Mouse (Mus musculus) liver, embryonic 12.5 days (tissue): ENCODE measurements around the gene Adamts3. TPM values are rescaled to one million over a fixed set of nuclear protein-coding genes. Genes with fewer than 3 reads are reported as not detected.

Source experiments
- ATAC-seq: fragments of 200-750 bp; cut with Nextera tagmentation; 2 replicates; pipeline ENCODE4 v1.8.0; 2017; ENCODE audit warnings: moderate number of reproducible peaks, mild to moderate bottlenecking, moderate library complexity
- H3K27ac ChIP-seq: fragments of 300-500 bp; sonication (generic); 2 replicates; pipeline ENCODE4 v1.5.1; 2016; ENCODE audit warnings: mild to moderate bottlenecking
- H3K27me3 ChIP-seq: fragments of 300-500 bp; sonication (generic); replicated peaks from 2 replicates; pipeline ENCODE4 v1.6.1; 2016; ENCODE audit warnings: mild to moderate bottlenecking, moderate library complexity
- H3K36me3 ChIP-seq: fragments of 300-500 bp; sonication (generic); 2 replicates; pipeline ENCODE4 v1.6.1; 2016; ENCODE audit warnings: mild to moderate bottlenecking, moderate library complexity
- H3K4me1 ChIP-seq: fragments of 300-500 bp; sonication (generic); 2 replicates; pipeline ENCODE4 v1.6.1; 2016
- H3K4me2 ChIP-seq: fragments of 300-500 bp; sonication (generic); 2 replicates; pipeline ENCODE4 v1.6.1; 2016; ENCODE audit warnings: mild to moderate bottlenecking, moderate library complexity
- H3K4me3 ChIP-seq: fragments of 300-500 bp; sonication (generic); 2 replicates; pipeline ENCODE4 v1.5.1; 2016; ENCODE audit warnings: mild to moderate bottlenecking, moderate library complexity
- H3K9ac ChIP-seq: fragments of 300-500 bp; sonication (generic); 2 replicates; pipeline ENCODE4 v1.6.1; 2016; ENCODE audit warnings: mild to moderate bottlenecking, moderate library complexity
- H3K9me3 ChIP-seq: fragments of 300-500 bp; sonication (generic); replicated peaks from 2 replicates; pipeline ENCODE4 v1.6.1; 2016; ENCODE audit warnings: mild to moderate bottlenecking, moderate library complexity
- WGBS: fragments of 180-500 bp; shearing (Covaris S2); methylation state at CpG from one replicate; pipeline ENCODE4 v1.1.7; 2016; ENCODE audit not compliant: insufficient replicate concordance; 5-methylcytosine and 5-hydroxymethylcytosine counted together
- polyA plus RNA-seq: library from polyadenylated mRNA; unstranded; fragments of >200 nt; fragmentation: Nextera tagmentation; extraction: Ambion mirVana; gene quantifications from 2 replicates; pipeline ENCODE4 v1.2.1, GENCODE M21; 2016

Gene Adamts3
- polyA plus RNA-seq, 1 experiment from 2014 or later, result 2.1 TPM

- 81% methylated on average over 5 of the region's 5 CpGs for WGBS
- no peaks in the 10 kb centered on the region for H3K4me1 ChIP-seq
- no peaks in the 10 kb centered on the region for H3K36me3 ChIP-seq
- H3K9ac ChIP-seq, result no peak overlapping the region
- H3K9me3 ChIP-seq, result no peaks in the 10 kb centered on the region
- H3K4me2 ChIP-seq, result no peak overlapping the region
- no peak overlapping the region for H3K4me3 ChIP-seq
- ATAC-seq, result no peak
- no peaks in the 10 kb centered on the region for H3K27me3 ChIP-seq
- H3K27ac ChIP-seq, result no peak overlapping the region
Measured at GRCm38 (mm10) chr5:89800181-89800816, 82.8 kb downstream of the Adamts3 start.

- H3K9me3 ChIP-seq, result no peaks in the 10 kb centered on the region
- H3K4me2 ChIP-seq, result no peak overlapping the region
- no peak overlapping the region for H3K9ac ChIP-seq
- no peaks in the 10 kb centered on the region for H3K36me3 ChIP-seq
- H3K27me3 ChIP-seq, result no peaks in the 10 kb centered on the region
- no peaks in the 10 kb centered on the region for H3K4me1 ChIP-seq
- H3K4me3 ChIP-seq, result no peak overlapping the region
- WGBS, result 90% methylated on average over 3 of the region's 3 CpGs
- ATAC-seq, result no peak
- no peak overlapping the region for H3K27ac ChIP-seq
Measured at GRCm38 (mm10) chr5:89793706-89794105, 89.4 kb downstream of the Adamts3 start.

- Histone ChIP-seq H3K4me2 (no peak overlapping the region), H3K4me3 (no peak overlapping the region), H3K27me3 (no peaks in the 10 kb centered on the region), H3K9ac (no peak overlapping the region), H3K27ac (no peak overlapping the region), H3K9me3 (no peaks in the 10 kb centered on the region), H3K36me3 (no peaks in the 10 kb centered on the region), H3K4me1 (no peaks in the 10 kb centered on the region)
- 76% methylated on average over 5 of the region's 5 CpGs for WGBS
- no peak for ATAC-seq
Measured at GRCm38 (mm10) chr5:89784635-89785034, 98.5 kb downstream of the Adamts3 start.

DNA sequence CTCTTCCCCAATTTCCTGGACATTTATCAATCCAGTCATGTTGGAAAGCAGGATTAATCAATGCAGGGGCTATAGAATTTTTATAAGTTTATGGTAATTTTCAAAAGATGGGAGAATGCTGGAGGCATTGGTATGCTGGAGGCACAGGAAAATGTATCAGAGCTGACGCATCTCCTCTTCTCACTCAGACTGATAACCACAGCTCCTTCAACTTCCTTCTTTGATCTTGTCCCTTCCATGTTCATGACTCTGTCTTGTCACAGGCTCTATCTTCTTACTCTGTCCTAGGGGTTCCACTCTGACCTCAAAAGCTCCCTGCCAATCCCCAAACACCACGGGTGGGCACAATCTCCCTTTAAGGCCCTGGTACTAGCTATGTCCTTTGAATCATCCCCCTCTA lies 103.3 kb downstream of the Adamts3 start:
- Histone ChIP-seq H3K4me3 (no peak overlapping the region), H3K36me3 (no peaks in the 10 kb centered on the region), H3K27ac (no peak overlapping the region), H3K27me3 (no peaks in the 10 kb centered on the region), H3K4me1 (no peaks in the 10 kb centered on the region), H3K9ac (no peak overlapping the region), H3K4me2 (no peak overlapping the region), H3K9me3 (no peaks in the 10 kb centered on the region)
- ATAC-seq, result no peak
- 59% methylated on average over 2 of the region's 2 CpGs for WGBS

DNA sequence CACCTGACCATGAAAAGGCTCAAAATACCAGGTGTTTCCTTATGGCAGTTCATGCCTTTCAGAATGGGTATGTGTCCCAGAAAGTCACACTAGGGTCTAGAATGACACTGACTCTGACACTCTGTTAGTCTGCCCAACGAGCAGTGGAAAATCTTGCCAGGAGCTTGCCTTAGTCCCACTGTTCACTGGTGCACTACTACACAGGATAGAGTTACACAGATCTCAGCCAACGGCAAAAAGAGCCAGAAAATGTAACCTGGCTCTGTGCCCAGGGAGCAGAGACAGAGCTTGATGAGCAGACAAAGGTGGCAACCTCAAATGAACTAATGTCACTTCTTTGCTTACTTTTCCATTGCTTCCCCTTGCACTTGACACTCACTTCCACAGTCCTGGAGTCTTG lies 104.5 kb downstream of the Adamts3 start:
- ATAC-seq, result no peak
- 61% methylated on average over 2 of the region's 2 CpGs for whole genome bisulfite sequencing

DNA sequence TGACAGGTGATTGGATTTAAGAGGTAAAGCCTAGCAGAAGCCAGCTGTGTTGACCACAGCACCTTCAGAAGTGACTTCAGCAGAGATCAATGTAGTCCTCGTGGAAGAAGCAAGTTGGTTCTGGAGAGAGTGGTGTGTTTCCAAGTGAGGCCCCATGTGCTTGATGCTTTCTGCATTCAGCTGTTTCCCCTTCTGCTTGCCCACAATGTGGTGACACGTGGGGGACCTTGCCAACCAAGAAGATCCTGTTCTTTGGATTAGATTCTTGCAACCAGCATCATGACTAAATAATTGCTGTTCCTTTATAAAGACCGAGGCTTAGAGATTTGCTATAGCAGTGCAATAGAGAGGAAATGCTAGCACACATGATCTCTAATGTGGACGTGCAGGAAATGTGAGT lies 105.7 kb downstream of the Adamts3 start:
- Histone ChIP-seq H3K36me3 (no peaks in the 10 kb centered on the region), H3K4me1 (no peaks in the 10 kb centered on the region), H3K4me2 (no peak overlapping the region), H3K27ac (no peak overlapping the region), H3K9me3 (no peaks in the 10 kb centered on the region), H3K27me3 (no peaks in the 10 kb centered on the region), H3K4me3 (no peak overlapping the region), H3K9ac (no peak overlapping the region)
- WGBS, result 47% methylated on average over 4 of the region's 4 CpGs
- ATAC-seq, result no peak

More for the DNA sequence above, 104.5 kb downstream of the Adamts3 start:
- Histone ChIP-seq H3K9me3 (no peaks in the 10 kb centered on the region), H3K36me3 (no peaks in the 10 kb centered on the region), H3K4me1 (no peaks in the 10 kb centered on the region), H3K27ac (no peak overlapping the region), H3K4me2 (no peak overlapping the region), H3K4me3 (no peak overlapping the region), H3K9ac (no peak overlapping the region), H3K27me3 (no peaks in the 10 kb centered on the region)

DNA sequence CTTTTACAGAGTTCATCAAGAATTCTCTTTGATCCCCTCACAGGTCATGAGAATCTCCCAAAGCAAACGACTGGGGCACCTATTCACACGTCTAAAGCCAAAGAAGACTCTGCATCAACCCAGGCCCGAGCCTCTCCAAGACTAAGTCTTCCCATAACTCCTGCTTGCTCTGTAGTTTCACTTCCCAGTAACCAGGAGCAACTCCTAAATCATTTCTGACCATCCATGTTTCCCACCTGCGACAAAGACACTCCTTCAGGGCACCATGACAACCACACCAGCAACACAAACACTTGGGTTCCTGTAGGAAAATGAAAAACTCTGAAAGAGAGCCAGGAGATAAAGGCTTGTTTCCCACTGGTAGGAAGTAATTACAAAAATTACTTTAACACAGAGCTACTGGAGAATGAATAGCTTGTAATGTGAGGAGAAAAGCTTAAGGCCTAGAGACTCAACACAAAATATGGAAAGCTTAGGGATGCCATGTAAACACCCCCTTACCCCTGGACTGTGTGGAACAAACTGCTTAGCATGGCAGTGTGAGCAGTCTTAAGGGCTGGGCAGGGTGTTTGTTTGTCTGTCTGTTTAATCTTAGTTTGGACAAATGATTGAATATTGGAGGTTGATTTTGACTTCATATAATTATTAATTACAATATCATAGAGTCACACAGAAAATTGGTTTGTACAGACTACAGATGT lies 112.3 kb downstream of the Adamts3 start:
- ATAC-seq, result no peak
- Histone ChIP-seq H3K36me3 (no peaks in the 10 kb centered on the region), H3K9ac (no peak overlapping the region), H3K27ac (no peak overlapping the region), H3K4me3 (no peak overlapping the region), H3K27me3 (no peaks in the 10 kb centered on the region), H3K4me1 (no peaks in the 10 kb centered on the region), H3K4me2 (no peak overlapping the region), H3K9me3 (no peaks in the 10 kb centered on the region)
- WGBS, result 63% methylated on average over 4 of the region's 4 CpGs

GRCm38 (mm10) chr5:89763189-89764187 lies 119.6 kb downstream of the Adamts3 start:
- Histone ChIP-seq H3K27ac (no peak overlapping the region), H3K9me3 (no peaks in the 10 kb centered on the region), H3K36me3 (no peaks in the 10 kb centered on the region), H3K4me2 (no peak overlapping the region), H3K27me3 (no peaks in the 10 kb centered on the region), H3K9ac (no peak overlapping the region), H3K4me1 (0 out of 2 replicates have a peak, but pooled peaks cover 5% of the 10 kb centered on the region), H3K4me3 (no peak overlapping the region)
- 29% methylated on average over 11 of the region's 11 CpGs for WGBS
- ATAC-seq, result no peak

GRCm38 (mm10) chr5:89760368-89760767 lies 122.8 kb downstream of the Adamts3 start:
- 77% methylated on average over 4 of the region's 4 CpGs for WGBS
- Histone ChIP-seq H3K9me3 (0 out of 2 replicates have a peak, but pooled peaks cover 8% of the 10 kb centered on the region), H3K4me3 (no peak overlapping the region), H3K4me1 (0 out of 2 replicates have a peak, but pooled peaks cover 5% of the 10 kb centered on the region), H3K4me2 (no peak overlapping the region), H3K27me3 (no peaks in the 10 kb centered on the region), H3K9ac (no peak overlapping the region), H3K36me3 (no peaks in the 10 kb centered on the region), H3K27ac (no peak overlapping the region)
- no peak for ATAC-seq

DNA sequence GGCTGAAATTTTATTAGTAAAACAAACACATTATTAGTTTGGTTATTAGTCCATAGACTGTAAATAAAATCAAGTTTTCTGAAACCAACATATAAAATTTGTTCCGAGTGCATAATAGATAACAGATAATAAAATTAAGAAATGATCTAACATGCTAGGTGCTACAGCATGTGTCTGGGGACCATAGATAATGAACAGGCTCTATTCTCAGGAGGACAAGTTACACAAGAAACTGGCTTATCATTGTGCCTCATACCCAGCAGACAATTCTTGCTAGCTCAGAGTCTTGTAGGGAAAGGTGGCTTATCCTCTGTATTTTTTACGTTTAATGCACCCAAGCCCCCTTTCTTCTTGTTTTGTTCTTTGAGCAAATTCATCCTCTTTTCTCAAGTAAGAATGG lies 131.3 kb downstream of the Adamts3 start:
- WGBS, result 31% methylated on average over 2 of the region's 2 CpGs
- peaks cover 26% of the 10 kb centered on the region for H3K4me1 ChIP-seq
- ATAC-seq, result peak; percentile 91
- peak overlapping the region; percentile 20; the same call in 1 of the 2 replicates for H3K4me2 ChIP-seq
- no peak overlapping the region for H3K9ac ChIP-seq
- no peak overlapping the region for H3K27ac ChIP-seq
- H3K4me3 ChIP-seq, result no peak overlapping the region
- H3K9me3 ChIP-seq, result 0 out of 2 replicates have a peak, but pooled peaks cover 8% of the 10 kb centered on the region
- H3K36me3 ChIP-seq, result no peaks in the 10 kb centered on the region
- no peaks in the 10 kb centered on the region for H3K27me3 ChIP-seq

GRCm38 (mm10) chr5:89748185-89748884 lies 134.8 kb downstream of the Adamts3 start:
- Histone ChIP-seq H3K4me1 (peaks cover 26% of the 10 kb centered on the region), H3K27me3 (no peaks in the 10 kb centered on the region), H3K9me3 (no peaks in the 10 kb centered on the region), H3K27ac (no peak overlapping the region), H3K9ac (no peak overlapping the region), H3K4me2 (no peak overlapping the region), H3K4me3 (no peak overlapping the region), H3K36me3 (no peaks in the 10 kb centered on the region)
- peak; percentile 71; the same call in 1 of the 2 replicates for ATAC-seq
- 28% methylated on average over 2 of the region's 2 CpGs for WGBS
